Mouse (Mus musculus): ENCODE measurements around the gene Atp5b. TPM values are rescaled to one million over a fixed set of nuclear protein-coding genes. Genes with fewer than 3 reads are reported as not detected.
"Not testable (repeated sequence)": the region's sequence is repeated elsewhere in the genome, so short reads cannot be mapped to it uniquely, and the experiment has no call there.

Atp5b gene
- polyA plus RNA-seq, 1 experiment from 2014 or later, result 2,200 TPM

- H3K4me2 ChIP-seq (ENCODE audit: low read depth, low read length, severe bottlenecking), result peak within 1 kb of the TSS; percentile 81
- WGBS, result under 1% methylated on average over 72 of the region's 72 CpGs
- H3K36me3 ChIP-seq (ENCODE audit: control insufficient read depth, insufficient read depth, low read length), result peaks cover 2% of the 10 kb centered on the region; the same call in 1 of the 2 replicates
- H3K9me3 ChIP-seq (ENCODE audit: control insufficient read depth, low read length), result no peaks in the 10 kb centered on the region
- peaks cover 8% of the 10 kb centered on the region; the same call in 1 of the 2 replicates for H3K4me1 ChIP-seq (replicated peaks; ENCODE audit: control insufficient read depth, insufficient read depth, low read length)
- peak within 1 kb of the TSS; percentile 97 for H3K4me3 ChIP-seq (ENCODE audit: low read depth, low read length)
- peak within 1 kb of the TSS; percentile 99 for H3K27ac ChIP-seq (ENCODE audit: low read depth, low read length)
- DNase-seq (ENCODE audit: low spot score) (peak; percentile 99), ATAC-seq (replicated peaks; ENCODE audit: low FRiP score) (peak; percentile 91)
- H3K27me3 ChIP-seq (ENCODE audit: control insufficient read depth, insufficient read depth, low read length), result no peaks in the 10 kb centered on the region
- peak within 1 kb of the TSS; percentile 97 for H3K9ac ChIP-seq (ENCODE audit: low read length)
Measured at GRCm38 (mm10) chr10:128058601-128059151, 24.4 kb upstream of the Atp5b start, which contains the start of gene Ptges3. TSS of gene Ptges3 (plus strand) at chr10:128058954.

DNA sequence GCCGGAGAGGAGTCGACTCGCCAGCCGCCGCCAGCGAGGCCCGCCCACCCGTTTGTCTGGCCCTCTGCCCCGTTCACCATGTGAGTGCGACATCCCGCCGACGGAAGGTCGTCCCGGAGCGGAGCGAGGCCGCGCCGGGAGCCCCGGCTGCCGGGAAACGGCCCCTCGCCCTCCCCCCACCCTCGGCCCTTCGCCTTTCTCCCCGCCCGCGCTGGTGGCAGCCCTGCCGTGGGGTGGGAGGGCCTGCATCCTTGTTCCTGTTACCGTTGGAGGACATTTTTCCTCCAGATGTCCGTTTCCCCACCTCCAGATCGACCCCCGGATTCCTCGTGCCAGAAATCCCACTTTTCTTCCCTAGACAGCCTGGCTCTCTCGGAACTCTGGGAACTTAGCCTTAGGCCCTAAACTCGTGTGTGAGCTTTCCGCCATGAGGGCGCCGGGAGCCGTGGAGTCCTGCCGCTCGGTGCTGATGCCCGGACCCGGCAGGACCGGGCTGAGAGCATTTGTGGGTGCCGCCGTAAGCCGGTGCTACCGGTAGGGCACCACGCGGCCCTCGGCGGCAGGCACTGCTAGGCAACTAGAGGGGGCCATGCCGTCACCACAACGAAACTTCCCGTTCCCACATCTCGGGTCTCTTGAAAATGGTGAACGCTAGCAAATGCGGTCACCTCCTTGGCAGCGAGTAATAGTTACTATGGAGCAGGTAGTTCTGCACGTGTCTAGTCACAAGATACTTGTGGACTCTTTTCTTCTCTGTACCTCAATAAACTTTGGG is 23.7 kb upstream of the Atp5b start:
- H3K4me3 ChIP-seq (ENCODE audit: low read depth, low read length), result peak overlapping the region; percentile 97
- no peaks in the 10 kb centered on the region for H3K9me3 ChIP-seq (ENCODE audit: control insufficient read depth, low read length)
- H3K27ac ChIP-seq (ENCODE audit: low read depth, low read length), result peak overlapping the region; percentile 99
- ATAC-seq (replicated peaks; ENCODE audit: low FRiP score) (peak; percentile 60), DNase-seq (ENCODE audit: low spot score) (peak; percentile 76)
- peak overlapping the region; percentile 81 for H3K4me2 ChIP-seq (ENCODE audit: low read depth, low read length, severe bottlenecking)
- under 1% methylated on average over 58 of the region's 62 CpGs for WGBS
- peak overlapping the region; percentile 97 for H3K9ac ChIP-seq (ENCODE audit: low read length)
- no peaks in the 10 kb centered on the region for H3K27me3 ChIP-seq (ENCODE audit: control insufficient read depth, insufficient read depth, low read length)
- peaks cover 8% of the 10 kb centered on the region; the same call in 1 of the 2 replicates for H3K4me1 ChIP-seq (replicated peaks; ENCODE audit: control insufficient read depth, insufficient read depth, low read length)
- peaks cover 2% of the 10 kb centered on the region; the same call in 1 of the 2 replicates for H3K36me3 ChIP-seq (ENCODE audit: control insufficient read depth, insufficient read depth, low read length)

DNA sequence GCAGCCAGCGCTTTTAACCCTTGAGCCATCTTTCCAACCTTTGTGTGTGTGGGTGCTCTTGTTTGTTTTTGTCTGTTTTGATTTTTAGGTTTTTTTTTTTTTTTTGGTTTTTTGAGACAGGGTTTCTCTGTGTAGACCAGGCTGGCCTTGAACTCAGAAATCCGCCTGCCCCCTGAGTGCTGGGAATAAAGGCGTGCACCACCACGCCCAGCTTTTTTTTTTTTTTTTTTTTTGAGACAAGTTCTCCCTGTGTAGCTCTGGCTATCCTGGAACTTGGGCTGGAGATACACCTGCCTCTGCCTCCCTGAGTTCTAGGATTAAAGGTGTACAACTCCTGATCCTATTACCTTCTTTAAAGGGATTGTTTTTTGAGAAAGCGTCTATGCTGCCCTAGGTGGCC is 22.0 kb upstream of the Atp5b start:
- Histone ChIP-seq H3K4me1 (replicated peaks; ENCODE audit: control insufficient read depth, insufficient read depth, low read length) (peaks cover 8% of the 10 kb centered on the region; the same call in 1 of the 2 replicates), H3K27ac (ENCODE audit: low read depth, low read length) (no peak overlapping the region), H3K36me3 (ENCODE audit: control insufficient read depth, insufficient read depth, low read length) (peaks cover 2% of the 10 kb centered on the region; the same call in 1 of the 2 replicates), H3K4me3 (ENCODE audit: low read depth, low read length) (peak overlapping the region; percentile 97; the same call in 1 of the 2 replicates), H3K9me3 (ENCODE audit: control insufficient read depth, low read length) (no peaks in the 10 kb centered on the region), H3K9ac (ENCODE audit: low read length) (no peak overlapping the region), H3K4me2 (ENCODE audit: low read depth, low read length, severe bottlenecking) (peak overlapping the region; percentile 81; the same call in 1 of the 2 replicates), H3K27me3 (ENCODE audit: control insufficient read depth, insufficient read depth, low read length) (no peaks in the 10 kb centered on the region)
- no peak for DNase-seq (ENCODE audit: low spot score)
- no peak for ATAC-seq (replicated peaks; ENCODE audit: low FRiP score)
- 85% methylated on average over 5 of the region's 5 CpGs for WGBS

DNA sequence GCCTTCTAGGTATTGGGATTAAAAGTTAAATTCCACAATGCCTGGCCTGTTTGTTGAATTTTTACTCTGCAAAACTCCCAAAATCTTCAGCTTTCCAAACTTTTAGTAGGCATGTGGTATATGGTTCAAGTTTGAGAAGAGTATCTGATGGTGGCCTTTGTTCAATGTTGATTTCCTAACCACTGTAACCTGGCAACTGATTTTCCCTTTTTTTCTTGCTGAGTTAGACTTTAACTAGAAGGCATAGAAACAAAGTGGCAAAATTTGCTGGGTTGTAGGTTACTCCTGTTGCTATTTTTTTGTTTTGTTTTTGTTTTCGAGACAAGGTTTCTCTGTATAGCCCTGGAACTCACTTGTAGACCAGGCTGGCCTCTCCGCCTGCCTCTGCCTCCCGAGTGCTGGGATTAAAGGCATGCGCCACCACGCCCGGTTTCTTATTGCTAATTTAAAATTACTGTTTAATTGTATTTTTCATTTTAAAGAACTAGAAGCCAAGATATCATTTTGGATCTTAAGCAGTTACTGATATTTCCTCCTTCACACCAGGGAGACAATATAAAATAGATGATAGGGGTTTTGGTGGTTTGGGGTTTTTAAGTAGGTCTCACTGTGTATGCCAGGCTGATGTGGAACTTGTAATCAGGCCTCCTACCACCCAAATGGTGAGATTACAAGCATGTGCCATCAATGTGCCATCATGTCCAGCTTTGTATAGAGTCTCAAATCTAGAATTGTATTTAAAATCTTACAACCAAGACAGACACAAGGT is 20.7 kb upstream of the Atp5b start:
- Histone ChIP-seq H3K9me3 (ENCODE audit: control insufficient read depth, low read length) (no peaks in the 10 kb centered on the region), H3K4me1 (replicated peaks; ENCODE audit: control insufficient read depth, insufficient read depth, low read length) (peaks cover 8% of the 10 kb centered on the region; the same call in 1 of the 2 replicates), H3K27me3 (ENCODE audit: control insufficient read depth, insufficient read depth, low read length) (no peaks in the 10 kb centered on the region), H3K9ac (ENCODE audit: low read length) (no peak overlapping the region), H3K27ac (ENCODE audit: low read depth, low read length) (no peak overlapping the region), H3K36me3 (ENCODE audit: control insufficient read depth, insufficient read depth, low read length) (peaks cover 2% of the 10 kb centered on the region; the same call in 1 of the 2 replicates), H3K4me2 (ENCODE audit: low read depth, low read length, severe bottlenecking) (no peak overlapping the region), H3K4me3 (ENCODE audit: low read depth, low read length) (no peak overlapping the region)
- WGBS, result 96% methylated on average over 6 of the region's 6 CpGs
- no peak for ATAC-seq (replicated peaks; ENCODE audit: low FRiP score)
- DNase-seq (ENCODE audit: low spot score), result no peak

- Histone ChIP-seq H3K9ac (ENCODE audit: low read length) (no peak overlapping the region), H3K36me3 (ENCODE audit: control insufficient read depth, insufficient read depth, low read length) (peaks cover 18% of the 10 kb centered on the region)
- 83% methylated on average over 5 of the region's 5 CpGs for WGBS
Measured at GRCm38 (mm10) chr10:128066072-128066471, 17.0 kb upstream of the Atp5b start.

GRCm38 (mm10) chr10:128069201-128069600 is 13.9 kb upstream of the Atp5b start:
- ATAC-seq (replicated peaks; ENCODE audit: low FRiP score) (no peak), DNase-seq (ENCODE audit: low spot score) (no peak)
- H3K4me3 ChIP-seq (ENCODE audit: low read depth, low read length), result no peak overlapping the region
- no peak overlapping the region for H3K9ac ChIP-seq (ENCODE audit: low read length)
- no peaks in the 10 kb centered on the region for H3K9me3 ChIP-seq (ENCODE audit: control insufficient read depth, low read length)
- no peaks in the 10 kb centered on the region for H3K4me1 ChIP-seq (replicated peaks; ENCODE audit: control insufficient read depth, insufficient read depth, low read length)
- H3K36me3 ChIP-seq (ENCODE audit: control insufficient read depth, insufficient read depth, low read length), result peaks cover 22% of the 10 kb centered on the region
- H3K27me3 ChIP-seq (ENCODE audit: control insufficient read depth, insufficient read depth, low read length), result no peaks in the 10 kb centered on the region
- H3K27ac ChIP-seq (ENCODE audit: low read depth, low read length), result no peak overlapping the region
- no peak overlapping the region for H3K4me2 ChIP-seq (ENCODE audit: low read depth, low read length, severe bottlenecking)
- 93% methylated on average over 4 of the region's 4 CpGs for WGBS

More at GRCm38 (mm10) chr10:128066072-128066471, 17.0 kb upstream of the Atp5b start:
- Histone ChIP-seq H3K4me3 (ENCODE audit: low read depth, low read length) (no peak overlapping the region), H3K4me1 (replicated peaks; ENCODE audit: control insufficient read depth, insufficient read depth, low read length) (peaks cover 2% of the 10 kb centered on the region; the same call in 1 of the 2 replicates), H3K4me2 (ENCODE audit: low read depth, low read length, severe bottlenecking) (no peak overlapping the region), H3K9me3 (ENCODE audit: control insufficient read depth, low read length) (no peaks in the 10 kb centered on the region), H3K27me3 (ENCODE audit: control insufficient read depth, insufficient read depth, low read length) (no peaks in the 10 kb centered on the region), H3K27ac (ENCODE audit: low read depth, low read length) (no peak overlapping the region)
- ATAC-seq (replicated peaks; ENCODE audit: low FRiP score), result no peak
- DNase-seq (ENCODE audit: low spot score), result no peak

- not testable (repeated sequence) for H3K4me3 ChIP-seq (ENCODE audit: low read depth, low read length); H3K4me2 ChIP-seq (ENCODE audit: low read depth, low read length, severe bottlenecking); H3K9me3 ChIP-seq (ENCODE audit: control insufficient read depth, low read length); H3K4me1 ChIP-seq (replicated peaks; ENCODE audit: control insufficient read depth, insufficient read depth, low read length); DNase-seq (ENCODE audit: low spot score); H3K27me3 ChIP-seq (ENCODE audit: control insufficient read depth, insufficient read depth, low read length); H3K9ac ChIP-seq (ENCODE audit: low read length); H3K27ac ChIP-seq (ENCODE audit: low read depth, low read length); ATAC-seq (replicated peaks; ENCODE audit: low FRiP score)
- peaks cover 22% of the 10 kb centered on the region for H3K36me3 ChIP-seq (ENCODE audit: control insufficient read depth, insufficient read depth, low read length)
- WGBS, result 95% methylated on average over 2 of the region's 2 CpGs
Measured at GRCm38 (mm10) chr10:128070432-128070831, 12.6 kb upstream of the Atp5b start.

GRCm38 (mm10) chr10:128078269-128078668 is 4.8 kb upstream of the Atp5b start:
- H3K9me3 ChIP-seq (ENCODE audit: control insufficient read depth, low read length); H3K4me1 ChIP-seq (replicated peaks; ENCODE audit: control insufficient read depth, insufficient read depth, low read length); H3K27me3 ChIP-seq (ENCODE audit: control insufficient read depth, insufficient read depth, low read length); H3K27ac ChIP-seq (ENCODE audit: low read depth, low read length); DNase-seq (ENCODE audit: low spot score); H3K4me2 ChIP-seq (ENCODE audit: low read depth, low read length, severe bottlenecking); H3K36me3 ChIP-seq (ENCODE audit: control insufficient read depth, insufficient read depth, low read length); H3K4me3 ChIP-seq (ENCODE audit: low read depth, low read length); ATAC-seq (replicated peaks; ENCODE audit: low FRiP score); H3K9ac ChIP-seq (ENCODE audit: low read length): not testable (repeated sequence)
- 84% methylated on average over 5 of the region's 5 CpGs for WGBS
